Mouse (Mus musculus) cerebellum, postnatal 25 days (tissue): Measurements from ENCODE around the gene Pacs1.
"Not testable (repeated sequence)": the region's sequence is repeated elsewhere in the genome, so short reads cannot be mapped to it uniquely, and the experiment has no call there.

Experiments used
- DNase-seq, 2 experiments: peaks; one replicate each; pipeline ENCODE4 v3.0.0; 2021; ENCODE audit warnings: mixed read lengths in 2 of 2

Pacs1 gene

GRCm38 (mm10) chr19:5149041-5149440 is 123.9 kb downstream of the Pacs1 start:
- not testable (repeated sequence) for DNase-seq

GRCm38 (mm10) chr19:5139640-5140039 is 133.3 kb downstream of the Pacs1 start:
- peak; percentile 83 to 90 for DNase-seq

- DNase-seq: no peak
These were observed 141.7 kb downstream of the Pacs1 start for GRCm38 (mm10) chr19:5131237-5131636.

- no peak for DNase-seq
These were observed 143.1 kb downstream of the Pacs1 start for GRCm38 (mm10) chr19:5129770-5130169.

GRCm38 (mm10) chr19:5124055-5124614 is 148.8 kb downstream of the Pacs1 start:
- peak; percentile 65 to 72 for DNase-seq

GRCm38 (mm10) chr19:5123241-5123640 is 149.7 kb downstream of the Pacs1 start:
- no peak for DNase-seq

- no peak for DNase-seq
These were observed 150.4 kb downstream of the Pacs1 start for GRCm38 (mm10) chr19:5122492-5122891.

GRCm38 (mm10) chr19:5118384-5118698 is 154.6 kb downstream of the Pacs1 start, which contains the start of gene Klc2:
Gene Klc2, minus strand, starts transcription at chr19:5118560.
- DNase-seq: no peak

- peak; percentile 94 to 96 for DNase-seq
These were observed 155.2 kb downstream of the Pacs1 start for GRCm38 (mm10) chr19:5117494-5118383.

GRCm38 (mm10) chr19:5113783-5114182 is 159.1 kb downstream of the Pacs1 start:
- peak in 1 of 2 experiments; percentile 56 for DNase-seq

- peak in 1 of 2 experiments; percentile 76 for DNase-seq
These were observed 163.1 kb downstream of the Pacs1 start for GRCm38 (mm10) chr19:5109659-5110453.

- no peak for DNase-seq
These were observed 164.2 kb downstream of the Pacs1 start for GRCm38 (mm10) chr19:5108702-5109101.

- peak in 1 of 2 experiments; percentile 36 for DNase-seq
These were observed 164.7 kb downstream of the Pacs1 start for GRCm38 (mm10) chr19:5108271-5108575.

- peak in 1 of 2 experiments; percentile 43 for DNase-seq
These were observed 165.2 kb downstream of the Pacs1 start for GRCm38 (mm10) chr19:5107556-5108270.

- peak; percentile 99 for DNase-seq
These were observed 166.2 kb downstream of the Pacs1 start, which contains the start of gene Rab1b for GRCm38 (mm10) chr19:5106731-5107191. Gene Rab1b, minus strand, starts transcription at chr19:5107072.

GRCm38 (mm10) chr19:5106074-5106473 is 166.8 kb downstream of the Pacs1 start:
- peak in 1 of 2 experiments; percentile 55 for DNase-seq

GRCm38 (mm10) chr19:5098363-5099143 is 174.4 kb downstream of the Pacs1 start, which contains the start of gene Cnih2:
Gene Cnih2, minus strand, starts transcription at chr19:5098521.
- peak; percentile 81 to 89 for DNase-seq

- DNase-seq: peak in 1 of 2 experiments; percentile 50
These were observed 175.2 kb downstream of the Pacs1 start for GRCm38 (mm10) chr19:5097521-5098362.

GRCm38 (mm10) chr19:5095887-5096474 is 176.9 kb downstream of the Pacs1 start:
- peak in 1 of 2 experiments; percentile 47 for DNase-seq

GRCm38 (mm10) chr19:5094746-5095417 is 178.0 kb downstream of the Pacs1 start:
- DNase-seq: peak in 1 of 2 experiments; percentile 13
